Mouse (Mus musculus) megakaryocyte, adult 5-6 weeks (primary cell): ENCODE data around the gene St3gal3. TPM values are rescaled to one million over a fixed set of nuclear protein-coding genes. Genes with fewer than 3 reads are reported as not detected.

Experiments used
- ATAC-seq: 2 replicates; pipeline ENCODE4 v1.8.0; 2016; ENCODE audit warnings: mild to moderate bottlenecking, inconsistent platforms; ENCODE audit not compliant: poor library complexity, severe bottlenecking
- total RNA-seq, 2 experiments: library from RNA; stranded (forward) in 1 of 2; stranded (reverse) in 1 of 2; fragments of 153-499, 151-499 nt in 1 of 2; fragments of 221-1000, 200-1000 nt in 1 of 2; gene quantifications; 2 replicates each; pipeline versions ENCODE4 v1.2.3 to v1.2.4; 2015 to 2017

St3gal3 gene
- total RNA-seq, 2 experiments from 2014 or later, result 6.6 to 7.3 TPM

GRCm38 (mm10) chr4:117943317-117943716, 191.4 kb downstream of the St3gal3 start:
- no peak for ATAC-seq

GRCm38 (mm10) chr4:117936964-117937363, 197.8 kb downstream of the St3gal3 start:
- no peak for ATAC-seq

- no peak for ATAC-seq
These were observed 200.6 kb downstream of the St3gal3 start for GRCm38 (mm10) chr4:117934081-117934480.

- ATAC-seq, result no peak
These were observed 201.5 kb downstream of the St3gal3 start for GRCm38 (mm10) chr4:117933248-117933647.

GRCm38 (mm10) chr4:117929391-117929881, 205.3 kb downstream of the St3gal3 start, which contains the start of gene Artn:
Gene Artn (minus strand): TSS chr4:117929763.
- ATAC-seq, result no peak

- peak; percentile 61 for ATAC-seq
These were observed 205.9 kb downstream of the St3gal3 start for GRCm38 (mm10) chr4:117928699-117929241.

- ATAC-seq, result no peak
These were observed 206.5 kb downstream of the St3gal3 start for GRCm38 (mm10) chr4:117928234-117928633.

- peak; percentile 39; the same call in 1 of the 2 replicates for ATAC-seq
These were observed 207.9 kb downstream of the St3gal3 start for GRCm38 (mm10) chr4:117926545-117927482.

- no peak for ATAC-seq
These were observed 209.8 kb downstream of the St3gal3 start for GRCm38 (mm10) chr4:117924916-117925315.

- no peak for ATAC-seq
These were observed 211.3 kb downstream of the St3gal3 start for GRCm38 (mm10) chr4:117923450-117923849.

- no peak for ATAC-seq
These were observed 213.4 kb downstream of the St3gal3 start for GRCm38 (mm10) chr4:117921358-117921757.

- ATAC-seq, result peak; percentile 41
These were observed 216.0 kb downstream of the St3gal3 start for GRCm38 (mm10) chr4:117918762-117919161.

GRCm38 (mm10) chr4:117918261-117918660, 216.5 kb downstream of the St3gal3 start:
- ATAC-seq, result no peak

GRCm38 (mm10) chr4:117917847-117918246, 216.9 kb downstream of the St3gal3 start:
- no peak for ATAC-seq

GRCm38 (mm10) chr4:117917402-117917801, 217.3 kb downstream of the St3gal3 start:
- no peak for ATAC-seq

GRCm38 (mm10) chr4:117916386-117916785, 218.3 kb downstream of the St3gal3 start:
- no peak for ATAC-seq

GRCm38 (mm10) chr4:117915489-117916105, 219.1 kb downstream of the St3gal3 start:
- ATAC-seq, result peak; percentile 16; the same call in 1 of the 2 replicates

- ATAC-seq, result peak; percentile 89
These were observed 219.9 kb downstream of the St3gal3 start, which contains the start of gene Ipo13 for GRCm38 (mm10) chr4:117914591-117915442. Gene Ipo13 (minus strand): TSS chr4:117914999.

GRCm38 (mm10) chr4:117914031-117914430, 220.7 kb downstream of the St3gal3 start:
- ATAC-seq, result no peak

- no peak for ATAC-seq
These were observed 221.3 kb downstream of the St3gal3 start for GRCm38 (mm10) chr4:117913421-117913820.
